Mouse (Mus musculus): ENCODE results near the gene Acap2.

- TF ChIP-seq CTCF (IDR thresholded peaks at IDR 0.05; ENCODE audit: low read depth, low read length) (no peak), POLR2A (IDR thresholded peaks at IDR 0.05; ENCODE audit: borderline replicate concordance, low read depth, low read length) (no peak)
Measured at GRCm38 (mm10) chr16:31204216-31204615, 3.2 kb upstream of the Acap2 start.

Measured in bone marrow macrophage, adult 2 months (primary cell).